Mouse (Mus musculus): ENCODE data around the gene Myh9. TPM values are rescaled to one million over a fixed set of nuclear protein-coding genes. Genes with fewer than 3 reads are reported as not detected.
A peak's percentile ranks its signal among the peaks of the same experiment; 100 is the strongest.

Myh9 gene
- total RNA-seq, 1 experiment from 2014 or later: 302 TPM

DNA sequence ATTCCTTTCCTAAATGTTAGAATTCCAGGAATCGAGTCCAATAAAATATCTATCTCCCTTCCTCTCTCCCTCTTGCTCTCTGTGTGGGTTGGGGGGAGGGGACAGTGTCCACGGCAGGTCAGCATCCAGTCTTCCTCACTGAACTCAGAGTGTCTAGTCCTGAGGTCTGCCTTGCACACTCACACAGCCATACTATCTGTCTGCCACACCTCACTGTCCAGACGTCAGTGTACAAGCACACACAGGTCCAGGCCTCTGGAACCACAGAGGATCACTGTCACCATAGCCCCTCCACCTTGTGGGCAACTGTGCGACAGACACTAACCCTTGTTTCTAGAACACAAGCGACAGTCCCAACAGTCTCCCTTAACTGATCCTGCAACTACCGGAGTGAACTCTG, 18.8 kb downstream of the Myh9 start:
- ATAC-seq (replicated peaks in 1 of 2; ENCODE audit: insufficient read depth in 1 of 2, low FRiP score in 2 of 2, low TSS enrichment in 1 of 2, low read depth in 1 of 2, poor library complexity in 2 of 2, severe bottlenecking in 2 of 2): no peak

GRCm38 (mm10) chr15:77822671-77823070, 19.3 kb downstream of the Myh9 start:
- ATAC-seq (replicated peaks in 1 of 2; ENCODE audit: insufficient read depth in 1 of 2, low FRiP score in 2 of 2, low TSS enrichment in 1 of 2, low read depth in 1 of 2, poor library complexity in 2 of 2, severe bottlenecking in 2 of 2): no peak

DNA sequence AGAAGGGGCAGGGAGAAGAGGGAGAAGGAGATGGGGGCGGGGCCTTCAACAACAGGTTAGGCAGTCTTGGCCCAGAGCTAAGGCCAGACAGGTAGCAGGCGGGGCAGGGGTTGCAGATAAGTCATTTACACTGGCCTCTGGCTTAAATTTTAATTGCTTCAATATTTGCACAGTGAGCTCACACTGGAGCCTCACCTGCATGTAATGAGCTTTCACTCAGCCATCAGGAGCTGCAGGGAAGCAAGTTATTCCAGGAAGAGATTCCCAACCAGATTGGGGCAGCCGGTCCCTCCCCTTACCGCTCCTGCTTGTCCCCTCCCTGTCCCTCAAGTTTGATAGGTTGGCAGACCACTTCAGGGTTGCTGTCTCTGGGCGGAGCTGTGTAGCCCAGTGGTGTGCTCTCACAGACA, 19.9 kb downstream of the Myh9 start:
- ATAC-seq (replicated peaks in 1 of 2; ENCODE audit: insufficient read depth in 1 of 2, low FRiP score in 2 of 2, low TSS enrichment in 1 of 2, low read depth in 1 of 2, poor library complexity in 2 of 2, severe bottlenecking in 2 of 2): no peak

DNA sequence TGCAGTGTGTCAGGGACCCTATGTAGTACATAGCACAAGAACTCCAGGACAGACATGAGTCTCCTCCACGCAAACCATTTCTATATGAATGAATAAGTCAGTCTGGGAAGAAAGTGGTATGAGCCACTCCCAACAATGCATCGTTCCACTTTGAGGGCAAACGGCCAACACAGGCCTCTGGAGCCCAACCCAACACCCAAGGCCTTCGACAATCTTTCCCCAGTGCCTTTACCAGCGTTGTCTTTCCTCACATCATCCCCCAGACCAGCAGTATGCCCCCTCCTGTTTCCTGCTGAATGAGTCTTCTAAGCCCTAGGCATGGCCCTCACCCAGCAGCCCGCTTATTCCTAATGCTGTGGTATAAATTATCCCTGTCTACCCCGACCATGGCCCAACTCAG, 20.6 kb downstream of the Myh9 start:
- ATAC-seq (replicated peaks in 1 of 2; ENCODE audit: insufficient read depth in 1 of 2, low FRiP score in 2 of 2, low TSS enrichment in 1 of 2, low read depth in 1 of 2, poor library complexity in 2 of 2, severe bottlenecking in 2 of 2): no peak

DNA sequence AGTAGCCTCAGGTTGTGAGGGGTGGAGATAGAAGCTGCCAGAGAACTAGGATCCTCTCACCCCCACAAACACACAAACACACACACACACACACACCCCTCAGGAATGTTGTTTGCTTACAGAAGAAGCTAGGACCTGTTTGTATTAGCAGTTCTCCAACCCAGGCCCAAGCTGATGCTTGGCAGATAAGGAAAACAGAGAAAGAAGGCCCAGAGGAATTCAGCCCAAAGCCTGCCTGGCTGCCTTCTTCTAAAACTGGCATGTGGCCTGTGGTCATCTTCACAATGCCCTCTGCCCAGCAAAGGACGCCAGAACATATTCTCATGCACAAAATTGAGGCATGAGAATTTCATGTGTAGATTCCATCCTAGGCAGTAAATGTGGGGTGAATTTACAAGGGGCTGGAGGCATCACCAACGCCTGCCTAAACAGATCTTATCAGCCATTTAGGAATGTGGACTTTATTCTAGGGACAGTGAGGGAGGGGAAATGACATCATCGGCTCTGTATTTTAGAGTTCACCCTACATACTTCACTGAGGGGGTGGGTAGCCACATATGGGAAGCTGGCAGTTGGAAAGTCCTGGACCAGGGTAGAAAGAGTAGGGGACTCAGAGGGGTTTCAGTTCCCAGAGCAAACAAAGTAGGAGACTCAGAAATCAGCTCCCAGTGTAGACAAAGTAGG, 21.4 kb downstream of the Myh9 start:
- no peak for ATAC-seq (replicated peaks in 1 of 2; ENCODE audit: insufficient read depth in 1 of 2, low FRiP score in 2 of 2, low TSS enrichment in 1 of 2, low read depth in 1 of 2, poor library complexity in 2 of 2, severe bottlenecking in 2 of 2)

DNA sequence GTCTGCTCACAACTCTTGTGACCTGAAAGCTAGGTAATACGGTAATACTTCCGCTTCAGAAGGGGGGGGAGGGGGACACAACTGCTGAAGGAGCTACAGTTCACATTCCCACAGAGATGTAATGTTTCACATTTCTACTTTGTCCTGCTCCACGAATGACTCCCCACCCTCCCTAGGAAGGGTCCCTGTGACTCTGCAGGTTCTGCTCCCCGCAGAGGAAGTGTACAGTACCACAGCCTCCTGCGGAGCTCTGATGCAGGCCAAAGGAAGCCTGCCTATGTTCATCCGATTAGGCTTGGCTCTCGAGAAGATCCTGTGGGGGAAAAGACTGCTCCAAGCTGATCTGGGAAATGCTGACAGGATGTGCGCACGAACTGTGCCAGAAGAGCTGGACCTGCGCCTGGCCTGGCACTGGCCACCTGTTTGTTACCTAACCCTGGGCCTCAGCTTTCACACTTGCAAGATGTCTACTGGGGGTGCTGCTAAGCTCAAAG, 22.0 kb downstream of the Myh9 start:
- ATAC-seq (replicated peaks in 1 of 2; ENCODE audit: insufficient read depth in 1 of 2, low FRiP score in 2 of 2, low TSS enrichment in 1 of 2, low read depth in 1 of 2, poor library complexity in 2 of 2, severe bottlenecking in 2 of 2): peak; percentile 80 to 81

DNA sequence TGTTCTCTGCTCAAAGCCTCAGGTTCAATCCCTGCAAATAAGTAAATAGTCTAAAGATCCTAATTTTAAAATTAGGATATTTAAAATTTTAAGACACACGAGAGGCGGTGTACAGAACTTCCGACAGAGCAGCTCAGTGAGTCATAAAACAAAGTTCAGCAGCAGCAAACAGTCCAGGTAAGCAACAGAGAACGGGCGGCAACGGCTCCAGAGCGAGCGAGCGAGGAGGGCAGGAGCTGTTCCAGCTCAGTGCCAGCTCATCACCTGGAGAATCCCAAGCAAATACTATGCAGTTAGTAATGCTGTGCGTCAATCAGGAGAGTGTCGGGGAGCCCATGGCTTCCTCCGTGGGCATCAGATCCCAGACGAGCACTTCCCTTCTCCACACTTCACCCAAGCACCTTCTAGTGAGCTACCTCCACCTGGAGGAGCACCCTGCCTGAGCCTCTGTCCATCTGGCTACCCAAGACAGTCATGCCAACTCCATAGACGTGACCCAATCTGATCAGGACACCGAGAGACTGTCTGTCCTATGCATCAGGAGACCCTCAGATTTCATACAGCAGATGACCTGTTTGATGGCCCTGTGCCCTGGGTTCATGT, 23.3 kb downstream of the Myh9 start:
- no peak for ATAC-seq (replicated peaks in 1 of 2; ENCODE audit: insufficient read depth in 1 of 2, low FRiP score in 2 of 2, low TSS enrichment in 1 of 2, low read depth in 1 of 2, poor library complexity in 2 of 2, severe bottlenecking in 2 of 2)

DNA sequence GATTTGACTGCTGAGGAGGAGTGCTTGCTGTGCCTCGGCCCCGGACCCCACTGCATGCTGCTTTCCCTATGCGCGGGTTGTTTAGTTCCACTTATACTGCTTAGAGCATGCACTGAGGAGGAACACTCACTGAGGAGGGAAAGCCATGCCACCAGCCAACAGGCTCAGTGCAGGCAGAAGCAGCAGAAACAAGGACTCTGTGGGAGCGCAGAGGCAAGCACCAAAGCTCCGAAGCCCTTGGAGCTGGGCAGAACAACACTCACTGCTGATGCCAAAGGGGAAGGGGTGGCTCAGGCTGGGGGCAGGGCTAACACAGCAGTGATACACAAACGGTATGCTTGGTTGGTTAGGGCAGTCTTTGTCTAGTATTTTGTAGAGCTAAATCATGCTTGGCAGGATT, 24.6 kb downstream of the Myh9 start:
- no peak for ATAC-seq (replicated peaks in 1 of 2; ENCODE audit: insufficient read depth in 1 of 2, low FRiP score in 2 of 2, low TSS enrichment in 1 of 2, low read depth in 1 of 2, poor library complexity in 2 of 2, severe bottlenecking in 2 of 2)

DNA sequence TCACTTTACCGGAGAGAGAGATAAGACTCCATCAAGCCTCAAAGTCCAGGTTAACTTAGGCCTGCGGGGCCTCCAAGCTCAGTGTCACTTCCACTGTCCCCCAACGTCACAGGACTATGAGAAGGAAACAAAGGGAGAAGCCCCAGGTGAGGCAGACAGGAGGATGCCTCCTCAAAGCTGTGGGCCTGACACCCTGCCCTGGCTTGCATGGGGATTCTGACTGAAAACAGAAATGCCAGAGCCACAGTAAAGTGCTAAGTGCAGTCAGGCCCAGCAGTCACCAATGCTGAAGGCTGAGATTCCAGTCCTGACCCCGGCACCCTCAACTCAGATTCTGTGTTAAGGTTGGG, 25.4 kb downstream of the Myh9 start:
- no peak for ATAC-seq (replicated peaks in 1 of 2; ENCODE audit: insufficient read depth in 1 of 2, low FRiP score in 2 of 2, low TSS enrichment in 1 of 2, low read depth in 1 of 2, poor library complexity in 2 of 2, severe bottlenecking in 2 of 2)

DNA sequence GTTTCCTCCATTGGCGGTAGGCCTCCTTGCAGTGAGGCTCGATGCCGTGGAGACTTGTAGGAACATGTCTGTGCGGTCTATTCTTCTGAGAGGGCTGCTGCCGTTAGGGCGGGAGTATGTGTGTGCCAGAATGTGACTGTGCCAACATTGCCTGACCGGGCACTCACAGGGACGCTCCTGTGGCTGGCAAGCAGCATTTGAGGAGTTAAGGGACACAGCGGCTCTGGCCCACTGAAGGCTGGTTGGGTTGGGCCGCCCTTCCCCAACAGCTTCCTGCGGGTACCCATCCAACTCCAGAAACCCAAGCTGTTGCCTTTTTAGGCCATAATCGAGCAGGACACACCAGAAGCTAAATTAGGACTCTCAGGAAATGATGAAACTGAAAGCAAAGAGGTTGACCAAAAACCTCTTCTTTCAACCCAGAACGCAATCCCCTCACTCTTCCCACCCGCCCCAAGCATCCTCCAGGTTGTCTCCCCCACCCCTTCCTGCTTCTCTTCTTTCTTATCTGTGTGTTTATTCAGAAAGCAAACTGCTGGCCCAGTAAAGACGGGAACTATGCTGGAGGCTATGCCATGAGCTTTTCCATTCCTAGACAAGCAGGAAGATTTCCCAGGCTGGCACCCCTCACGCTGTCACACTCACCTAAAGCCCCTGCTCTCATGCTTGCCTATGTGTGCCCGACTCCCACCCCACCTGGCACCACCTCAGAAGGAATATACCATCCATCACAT, 25.9 kb downstream of the Myh9 start:
- peak; percentile 19 to 40 for ATAC-seq (replicated peaks in 1 of 2; ENCODE audit: insufficient read depth in 1 of 2, low FRiP score in 2 of 2, low TSS enrichment in 1 of 2, low read depth in 1 of 2, poor library complexity in 2 of 2, severe bottlenecking in 2 of 2)

DNA sequence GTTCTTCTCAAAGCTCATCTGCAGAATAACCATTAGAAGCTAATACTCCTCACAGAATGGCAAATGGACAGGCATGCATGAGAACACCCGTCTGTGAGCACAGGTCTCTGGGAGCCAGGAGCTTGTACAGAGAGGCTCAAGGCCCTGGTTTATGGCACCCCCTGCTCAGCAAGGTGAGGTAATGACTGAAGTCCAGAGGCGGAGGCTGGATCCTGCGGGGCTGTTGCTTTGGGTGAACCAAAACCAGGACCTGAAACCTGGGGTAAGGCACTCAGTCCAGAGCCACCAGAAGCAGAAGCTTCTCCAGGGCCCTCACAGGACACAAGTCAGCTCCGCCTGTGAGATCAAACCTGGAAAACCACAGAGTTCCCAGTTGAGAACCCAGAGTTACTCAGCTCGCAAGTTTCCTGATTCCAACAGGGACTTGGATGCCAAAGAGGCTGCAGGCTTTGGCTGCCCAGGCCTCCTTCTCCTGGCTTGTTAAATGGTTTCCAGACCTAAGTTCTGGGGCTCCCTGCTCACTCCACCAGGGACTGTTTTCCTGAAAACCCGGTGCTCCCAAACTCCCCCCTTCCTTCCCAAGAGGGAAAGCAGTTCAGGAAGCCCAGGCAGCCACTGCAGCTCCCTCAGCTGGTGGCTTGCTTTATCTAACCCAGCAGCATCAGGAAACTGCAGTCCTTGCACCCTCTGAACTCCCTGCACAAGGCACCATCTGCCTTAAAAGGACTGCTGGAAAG, 28.2 kb downstream of the Myh9 start:
- ATAC-seq (replicated peaks in 1 of 2; ENCODE audit: insufficient read depth in 1 of 2, low FRiP score in 2 of 2, low TSS enrichment in 1 of 2, low read depth in 1 of 2, poor library complexity in 2 of 2, severe bottlenecking in 2 of 2): no peak

- no peak for ATAC-seq (replicated peaks in 1 of 2; ENCODE audit: insufficient read depth in 1 of 2, low FRiP score in 2 of 2, low TSS enrichment in 1 of 2, low read depth in 1 of 2, poor library complexity in 2 of 2, severe bottlenecking in 2 of 2)
Measured at GRCm38 (mm10) chr15:77812578-77812977, 29.4 kb downstream of the Myh9 start.

DNA sequence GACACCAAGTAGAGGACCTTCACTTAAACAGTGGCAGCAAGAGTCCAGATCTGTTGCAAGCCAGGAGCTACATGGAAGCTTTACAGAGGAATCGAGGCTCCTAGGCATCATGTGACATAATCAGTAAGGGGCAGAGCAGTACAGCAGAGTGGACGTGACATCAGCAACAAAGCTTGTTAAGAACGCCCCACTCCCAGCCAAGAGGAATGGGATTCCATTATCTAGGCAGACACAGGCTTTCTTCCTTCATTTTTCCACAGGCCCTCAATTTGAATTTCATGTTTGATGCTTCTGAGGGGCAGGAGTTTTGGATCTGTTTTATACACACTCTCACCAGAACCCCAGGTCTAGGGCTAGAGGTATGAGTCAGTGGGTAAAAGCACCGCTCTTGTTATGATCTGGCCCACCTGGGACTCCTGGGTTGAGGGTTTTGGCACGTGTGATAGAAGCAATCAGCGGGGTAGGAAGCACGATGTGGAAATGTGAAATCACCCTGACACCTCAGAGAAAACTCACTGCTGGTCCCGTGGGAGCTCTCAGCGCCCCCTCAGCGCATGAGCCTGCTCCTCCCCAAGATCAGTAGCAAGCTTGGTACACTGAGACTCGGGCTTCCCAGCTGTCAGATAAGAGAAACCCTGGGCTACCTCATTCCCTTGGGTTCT, 30.7 kb downstream of the Myh9 start:
- ATAC-seq (replicated peaks in 1 of 2; ENCODE audit: insufficient read depth in 1 of 2, low FRiP score in 2 of 2, low TSS enrichment in 1 of 2, low read depth in 1 of 2, poor library complexity in 2 of 2, severe bottlenecking in 2 of 2): no peak

- no peak for ATAC-seq (replicated peaks in 1 of 2; ENCODE audit: insufficient read depth in 1 of 2, low FRiP score in 2 of 2, low TSS enrichment in 1 of 2, low read depth in 1 of 2, poor library complexity in 2 of 2, severe bottlenecking in 2 of 2)
Measured at GRCm38 (mm10) chr15:77810416-77811098, 31.4 kb downstream of the Myh9 start.

GRCm38 (mm10) chr15:77809434-77809833, 32.5 kb downstream of the Myh9 start:
- ATAC-seq (replicated peaks in 1 of 2; ENCODE audit: insufficient read depth in 1 of 2, low FRiP score in 2 of 2, low TSS enrichment in 1 of 2, low read depth in 1 of 2, poor library complexity in 2 of 2, severe bottlenecking in 2 of 2): no peak

GRCm38 (mm10) chr15:77807264-77807585, 34.8 kb downstream of the Myh9 start:
- ATAC-seq (replicated peaks in 1 of 2; ENCODE audit: insufficient read depth in 1 of 2, low FRiP score in 2 of 2, low TSS enrichment in 1 of 2, low read depth in 1 of 2, poor library complexity in 2 of 2, severe bottlenecking in 2 of 2): no peak

GRCm38 (mm10) chr15:77806565-77807263, 35.3 kb downstream of the Myh9 start:
- ATAC-seq (replicated peaks in 1 of 2; ENCODE audit: insufficient read depth in 1 of 2, low FRiP score in 2 of 2, low TSS enrichment in 1 of 2, low read depth in 1 of 2, poor library complexity in 2 of 2, severe bottlenecking in 2 of 2): no peak
